Mouse (Mus musculus) Patski (cell line): ENCODE measurements around the gene Pmvk. TPM values are rescaled to one million over a fixed set of nuclear protein-coding genes. Genes with fewer than 3 reads are reported as not detected.
A peak's percentile ranks its signal among the peaks of the same experiment; 100 is the strongest.

Source experiments
- ATAC-seq: fragments of 100-300 bp; one replicate; pipeline ENCODE4 v1.8.0; 2021
- CTCF ChIA-PET: fragments of 350-600 bp; sonication (Branson Sonifier 250); formaldehyde crosslinking; loops from one replicate; lab custom pipeline; 2022; ENCODE audit warnings: inconsistent platforms; lab: Charles Lee
- POLR2A ChIA-PET: fragments of 350-600 bp; sonication (Branson Sonifier 250); formaldehyde crosslinking; loops from one replicate; lab custom pipeline; 2022; ENCODE audit warnings: antibody characterized with exemption, inconsistent platforms; lab: Charles Lee
- DNase-seq: peaks from one replicate; pipeline ENCODE4 v3.0.0-alpha.2; 2011; ENCODE audit warnings: low read depth, low spot score
- H3K27me3 ChIP-seq: fragments of 371-371 bp; one replicate; pipeline ENCODE4 v1.5.1; 2021
- CTCF ChIP-seq: fragments of 100-300 bp; IDR thresholded peaks from one replicate; pipeline ENCODE4 v1.5.1; 2021
- in situ Hi-C: fragments of 300-500 bp; cut with MboI; formaldehyde crosslinking; loops from 3 replicates; pipeline ENCODE4 v1.11.1; 2018; ENCODE audit warnings: low pct_unique_long_range_greater_than_20kb, mixed read lengths
- polyA plus RNA-seq: library from polyadenylated mRNA; unstranded; gene quantifications from one replicate; pipeline ENCODE4 v1.2.3, GENCODE M21; 2021

Pmvk gene
- polyA plus RNA-seq, 1 experiment from 2014 or later = 40.7 TPM

DNA sequence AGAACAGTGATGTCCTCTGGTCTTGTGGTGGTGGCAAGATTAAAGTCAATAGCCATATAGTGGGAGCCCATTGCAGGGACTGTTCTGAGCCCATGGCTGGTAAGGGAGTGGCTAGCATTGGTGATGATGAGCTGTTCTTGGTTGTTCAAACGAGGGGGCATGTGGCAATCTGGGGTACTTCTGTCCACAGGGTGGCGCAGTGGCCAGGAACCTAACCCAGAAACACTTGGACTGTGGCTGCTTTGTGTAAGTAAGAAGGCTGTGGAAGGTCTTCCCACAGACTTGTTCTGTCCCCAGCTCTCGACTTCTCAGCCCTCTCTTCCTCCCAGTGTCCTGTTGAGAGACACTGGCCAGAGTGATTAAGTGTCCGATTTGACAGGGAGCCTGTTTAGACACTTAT lies 56.6 kb downstream of the Pmvk start:
- ATAC-seq = peak; percentile 5
- no peak for TF ChIP-seq CTCF
- CTCF ChIA-PET = interaction anchor here (1.0 to 3.1 kb wide), 11 partner anchors 9 to 261 kb away, joined by 3 to 29 read pairs (median 5); no protein-coding TSS in a partner anchor
- in situ Hi-C loops = no loop called here
- POLR2A ChIA-PET = interaction anchor here (1.3 kb wide), 1 partner anchor 174 kb away, joined by 4 read pairs; no protein-coding TSS in a partner anchor
- H3K27me3 ChIP-seq = peaks cover 64% of the 10 kb centered on the region
- no peak for DNase-seq

DNA sequence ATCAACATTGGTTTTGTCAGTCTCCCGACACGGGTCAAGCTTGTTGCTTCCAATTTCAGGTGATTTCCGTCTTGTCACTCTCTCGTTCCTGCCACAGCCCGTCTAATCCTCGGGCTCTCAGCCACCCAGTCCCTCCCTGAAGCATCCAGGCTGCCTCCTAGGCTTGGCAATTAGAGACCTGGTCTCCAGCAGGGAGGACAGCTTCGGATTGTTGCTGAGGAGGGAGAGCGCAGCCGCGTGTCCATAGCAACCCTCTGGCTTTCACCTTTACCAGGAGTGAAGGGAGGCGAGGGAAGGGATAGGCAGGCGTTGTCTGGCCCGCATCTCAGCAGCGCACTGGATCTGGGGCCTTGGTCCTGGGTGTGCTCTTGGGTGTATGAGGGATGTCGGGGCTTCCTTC lies 57.1 kb downstream of the Pmvk start:
- DNase-seq (no peak), ATAC-seq (no peak)
- in situ Hi-C loops = no loop called here
- peaks cover 60% of the 10 kb centered on the region for H3K27me3 ChIP-seq
- TF ChIP-seq CTCF = no peak
- POLR2A ChIA-PET = interaction anchor here (1.3 kb wide), 1 partner anchor 174 kb away, joined by 4 read pairs; no protein-coding TSS in a partner anchor
- CTCF ChIA-PET = interaction anchor here (0.6 to 3.1 kb wide), 16 partner anchors 9 to 261 kb away, joined by 3 to 29 read pairs (median 4); no protein-coding TSS in a partner anchor

DNA sequence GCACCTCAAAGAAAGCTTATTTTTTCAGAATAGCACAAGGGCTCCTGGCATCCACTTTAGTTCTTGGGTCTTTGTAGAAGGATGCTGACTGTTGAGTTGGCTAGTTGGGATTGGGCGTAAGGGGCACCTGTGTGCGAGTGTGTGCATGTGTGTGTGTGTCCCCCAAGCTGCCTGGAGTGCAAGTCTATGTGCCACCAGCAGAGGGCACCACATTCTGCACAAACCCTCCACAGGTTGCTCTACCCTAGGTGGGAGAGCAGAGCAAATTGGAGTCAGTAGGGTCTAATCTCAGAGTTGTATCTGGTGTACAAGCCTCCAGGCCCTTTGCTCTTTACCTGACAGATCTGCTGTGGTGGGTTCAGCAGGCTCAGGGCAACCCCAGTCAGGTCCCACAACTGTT lies 57.9 kb downstream of the Pmvk start:
- TF ChIP-seq CTCF = no peak
- ATAC-seq (no peak), DNase-seq (no peak)
- POLR2A ChIA-PET = interaction anchor here (1.0 to 1.3 kb wide), 3 partner anchors 23 to 189 kb away, joined by 3 to 4 read pairs (median 3); no protein-coding TSS in a partner anchor
- peaks cover 51% of the 10 kb centered on the region for H3K27me3 ChIP-seq
- CTCF ChIA-PET = interaction anchor here (0.6 to 3.1 kb wide), 16 partner anchors 10 to 260 kb away, joined by 3 to 29 read pairs (median 4); no protein-coding TSS in a partner anchor
- in situ Hi-C loops = no loop called here

DNA sequence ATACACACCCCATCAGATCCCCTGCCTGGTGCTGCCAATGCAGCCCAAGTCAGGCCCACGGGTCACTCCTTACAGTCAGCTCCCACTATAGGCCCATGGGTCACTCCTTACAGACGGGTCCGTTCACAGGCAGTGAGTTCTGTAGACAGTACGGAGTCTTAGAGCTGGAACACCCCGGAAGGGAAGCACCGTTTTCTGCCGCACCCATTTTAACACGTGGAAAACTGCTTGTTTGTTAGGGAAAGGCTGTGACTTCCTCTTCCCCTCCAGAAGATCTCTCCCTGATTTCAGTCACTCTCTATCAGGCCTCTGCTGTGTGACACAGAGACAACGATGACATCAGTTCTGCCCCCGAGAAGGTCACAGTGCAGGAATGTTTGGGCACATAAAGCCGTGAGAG lies 61.1 kb downstream of the Pmvk start:
- no peak for TF ChIP-seq CTCF
- POLR2A ChIA-PET = no interaction called here

DNA sequence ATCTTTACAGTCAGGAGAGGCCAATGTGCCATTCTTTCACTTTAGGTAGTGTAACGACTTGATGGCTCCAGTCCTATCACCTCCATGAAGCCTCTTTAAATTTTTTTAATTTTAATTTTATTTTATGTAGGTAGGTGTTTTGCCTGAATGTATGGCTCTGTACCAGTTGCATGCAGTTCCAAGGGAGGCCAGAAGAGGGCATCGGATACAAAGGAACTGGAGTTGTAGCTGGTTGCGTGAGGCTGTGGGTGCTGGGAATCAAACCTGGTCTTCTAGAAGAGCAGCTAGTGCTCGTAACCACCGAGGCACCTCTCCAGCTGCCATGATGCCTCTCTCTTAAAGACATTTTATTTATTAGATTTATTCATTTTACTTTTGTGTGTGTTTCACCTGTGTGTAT lies 62.0 kb downstream of the Pmvk start:
- ATAC-seq = no peak
- H3K27me3 ChIP-seq = peaks cover 48% of the 10 kb centered on the region
- POLR2A ChIA-PET = no interaction called here
- CTCF ChIA-PET = no interaction called here
- no peak for DNase-seq
- no peak for TF ChIP-seq CTCF
- in situ Hi-C loops = loop anchor here (5.0 kb wide), 1 partner anchor 171 kb away; no protein-coding TSS in a partner anchor

More for the DNA sequence above, 61.1 kb downstream of the Pmvk start:
- in situ Hi-C loops = loop anchor here (5.0 kb wide), 1 partner anchor 172 kb away; no protein-coding TSS in a partner anchor
- peaks cover 50% of the 10 kb centered on the region for H3K27me3 ChIP-seq
- CTCF ChIA-PET = no interaction called here
- no peak for ATAC-seq
- DNase-seq = no peak

Other genes starting within 250 kb of the Pmvk start
- gene Thbs3, start 239.4 kb upstream of the Pmvk start, polyA plus RNA-seq = 86.6 TPM
- gene Mtx1, start 227.5 kb upstream of the Pmvk start, polyA plus RNA-seq = 215 TPM
- 10.3 TPM for gene Muc1, start 225.5 kb upstream of the Pmvk start, polyA plus RNA-seq
- 236 TPM for gene Krtcap2, start 208.6 kb upstream of the Pmvk start, polyA plus RNA-seq
- gene Trim46, start 208.2 kb upstream of the Pmvk start, polyA plus RNA-seq = 57.5 TPM
- gene Dpm3, start 195.2 kb upstream of the Pmvk start, polyA plus RNA-seq = 104 TPM
- gene Slc50a1, start 184.0 kb upstream of the Pmvk start, polyA plus RNA-seq = 88.3 TPM
- gene Efna1, start 173.4 kb upstream of the Pmvk start, polyA plus RNA-seq = 97.1 TPM
- 9.4 TPM for gene Efna3, start 131.6 kb upstream of the Pmvk start, polyA plus RNA-seq
- 48.7 TPM for gene Efna4, start 116.5 kb upstream of the Pmvk start, polyA plus RNA-seq
- gene Adam15, start 104.5 kb upstream of the Pmvk start, polyA plus RNA-seq = 226 TPM
- 0.06 TPM for gene Dcst2, start 92.6 kb upstream of the Pmvk start, polyA plus RNA-seq
- gene Dcst1, start 89.3 kb upstream of the Pmvk start, polyA plus RNA-seq = 1.3 TPM
- gene Zbtb7b, start 59.8 kb upstream of the Pmvk start, polyA plus RNA-seq = 73.7 TPM
- not detected for gene Lenep, start 51.7 kb upstream of the Pmvk start, polyA plus RNA-seq
- gene Flad1, start 42.7 kb upstream of the Pmvk start, polyA plus RNA-seq = 40.6 TPM
- gene Cks1b, start 36.2 kb upstream of the Pmvk start, polyA plus RNA-seq = 162 TPM
- 174 TPM for gene Shc1, start 36.1 kb upstream of the Pmvk start, polyA plus RNA-seq
- gene Pygo2, start 24.3 kb upstream of the Pmvk start, polyA plus RNA-seq = 68.4 TPM
- gene Pbxip1, start 17.8 kb upstream of the Pmvk start, polyA plus RNA-seq = 354 TPM
- gene Kcnn3, start 65.6 kb downstream of the Pmvk start, polyA plus RNA-seq = 0.04 TPM